Mouse (Mus musculus) embryonic facial prominence, embryonic 13.5 days (tissue): Measurements from ENCODE around the gene D430041D05Rik. TPM values are rescaled to one million over a fixed set of nuclear protein-coding genes. Genes with fewer than 3 reads are reported as not detected.
"Not testable (repeated sequence)": the region's sequence is repeated elsewhere in the genome, so short reads cannot be mapped to it uniquely, and the experiment has no call there.

ENCODE experiments used
- ATAC-seq: fragments of 200-750 bp; cut with Nextera tagmentation; 2 replicates; pipeline ENCODE4 v1.8.0; 2017; ENCODE audit warnings: low read depth; ENCODE audit not compliant: insufficient number of reproducible peaks, insufficient read depth, low FRiP score, low TSS enrichment
- H3K27ac ChIP-seq: fragments of 300-500 bp; sonication (generic); 2 replicates; pipeline ENCODE4 v1.5.1; 2015; ENCODE audit warnings: moderate library complexity, mild to moderate bottlenecking, inconsistent platforms
- H3K27me3 ChIP-seq: fragments of 300-500 bp; sonication (generic); 2 replicates; pipeline ENCODE4 v1.6.1; 2015; ENCODE audit warnings: mild to moderate bottlenecking, inconsistent platforms
- H3K36me3 ChIP-seq: fragments of 300-500 bp; sonication (generic); 2 replicates; pipeline ENCODE4 v1.6.1; 2015; ENCODE audit warnings: mild to moderate bottlenecking, inconsistent platforms
- H3K4me1 ChIP-seq: fragments of 300-500 bp; sonication (generic); 2 replicates; pipeline ENCODE4 v1.6.1; 2015; ENCODE audit warnings: inconsistent platforms
- H3K4me2 ChIP-seq: fragments of 300-500 bp; sonication (generic); 2 replicates; pipeline ENCODE4 v1.6.1; 2015; ENCODE audit warnings: moderate library complexity, mild to moderate bottlenecking, inconsistent platforms
- H3K4me3 ChIP-seq: fragments of 300-500 bp; sonication (generic); 2 replicates; pipeline ENCODE4 v1.5.1; 2015; ENCODE audit warnings: mild to moderate bottlenecking, inconsistent platforms
- H3K9ac ChIP-seq: fragments of 300-500 bp; sonication (generic); 2 replicates; pipeline ENCODE4 v1.6.1; 2015; ENCODE audit warnings: mild to moderate bottlenecking, inconsistent platforms
- H3K9me3 ChIP-seq: fragments of 300-500 bp; sonication (generic); 2 replicates; pipeline ENCODE4 v1.6.1; 2016; ENCODE audit warnings: inconsistent platforms
- WGBS: fragments of 180-500 bp; shearing (Covaris S2); methylation state at CpG from one replicate; pipeline ENCODE4 v1.1.7; 2015; ENCODE audit warnings: mixed read lengths; 5-methylcytosine and 5-hydroxymethylcytosine counted together
- microRNA counts: library from miRNA; unstranded; fragments of <30 nt; microRNA quantifications from one replicate; lab custom pipeline; 2016
- microRNA-seq: library from miRNA; unstranded; fragments of <30 nt; microRNA quantifications from one replicate; pipeline ENCODE4, GENCODE M21; 2016
- polyA plus RNA-seq: library from polyadenylated mRNA; unstranded; fragments of >200 nt; fragmentation: Nextera tagmentation; extraction: Ambion mirVana; gene quantifications from 2 replicates; pipeline ENCODE4 v1.2.1, GENCODE M21; 2015

Gene D430041D05Rik
- polyA plus RNA-seq, 1 experiment from 2014 or later: 0.80 TPM

- no peaks in the 10 kb centered on the region for H3K36me3 ChIP-seq
- H3K9ac ChIP-seq: no peak overlapping the region
- H3K4me2 ChIP-seq: no peak overlapping the region
- no peak for ATAC-seq
- no peak overlapping the region for H3K4me3 ChIP-seq
- no peak overlapping the region for H3K27ac ChIP-seq
- 86% methylated on average over 2 of the region's 2 CpGs for WGBS
- H3K27me3 ChIP-seq: no peaks in the 10 kb centered on the region
- peaks cover 20% of the 10 kb centered on the region for H3K4me1 ChIP-seq
- H3K9me3 ChIP-seq: no peaks in the 10 kb centered on the region
Measured at GRCm38 (mm10) chr2:104099231-104099585, 311.6 kb downstream of the D430041D05Rik start.

GRCm38 (mm10) chr2:104098529-104099230 is 312.1 kb downstream of the D430041D05Rik start:
- Histone ChIP-seq H3K9me3 (no peaks in the 10 kb centered on the region), H3K27me3 (no peaks in the 10 kb centered on the region), H3K4me1 (peaks cover 20% of the 10 kb centered on the region), H3K4me2 (no peak overlapping the region), H3K27ac (no peak overlapping the region; the same call in 1 of the 2 replicates), H3K4me3 (no peak overlapping the region), H3K36me3 (no peaks in the 10 kb centered on the region), H3K9ac (no peak overlapping the region)
- WGBS: 27% methylated on average over 3 of the region's 3 CpGs
- no peak for ATAC-seq

- H3K27me3 ChIP-seq, H3K36me3 ChIP-seq, H3K9ac ChIP-seq, H3K9me3 ChIP-seq, H3K27ac ChIP-seq, ATAC-seq, H3K4me2 ChIP-seq, H3K4me3 ChIP-seq: not testable (repeated sequence)
- H3K4me1 ChIP-seq: peaks cover 15% of the 10 kb centered on the region
- WGBS: 97% methylated on average over 4 of the region's 4 CpGs
Measured at GRCm38 (mm10) chr2:104097396-104097795, 313.4 kb downstream of the D430041D05Rik start.

GRCm38 (mm10) chr2:104096796-104097195 is 314.0 kb downstream of the D430041D05Rik start:
- H3K4me3 ChIP-seq, H3K9ac ChIP-seq, H3K36me3 ChIP-seq, H3K9me3 ChIP-seq, H3K27ac ChIP-seq, H3K27me3 ChIP-seq, ATAC-seq: not testable (repeated sequence)
- Histone ChIP-seq H3K4me1 (peaks cover 15% of the 10 kb centered on the region), H3K4me2 (peak overlapping the region; percentile 74; the same call in 1 of the 2 replicates)
- 54% methylated on average over 1 of the region's 1 CpGs for WGBS

- H3K4me3 ChIP-seq: peak overlapping the region; percentile 53
- H3K36me3 ChIP-seq: no peaks in the 10 kb centered on the region
- peaks cover 15% of the 10 kb centered on the region for H3K4me1 ChIP-seq
- 33% methylated on average over 10 of the region's 10 CpGs for WGBS
- H3K27ac ChIP-seq: peak overlapping the region; percentile 71
- no peaks in the 10 kb centered on the region for H3K27me3 ChIP-seq
- ATAC-seq: no peak
- H3K9me3 ChIP-seq: no peaks in the 10 kb centered on the region
- H3K9ac ChIP-seq: peak overlapping the region; percentile 74
- peak overlapping the region; percentile 74 for H3K4me2 ChIP-seq
Measured at GRCm38 (mm10) chr2:104096256-104096655, 314.6 kb downstream of the D430041D05Rik start.

GRCm38 (mm10) chr2:104095741-104096213 is 315.0 kb downstream of the D430041D05Rik start, which contains the start of gene Cd59a:
TSS of gene Cd59a (plus strand) at chr2:104095801.
- no peaks in the 10 kb centered on the region for H3K9me3 ChIP-seq
- 2% methylated on average over 15 of the region's 15 CpGs for WGBS
- H3K27ac ChIP-seq: peak within 1 kb of the TSS; percentile 71
- H3K4me2 ChIP-seq: peak within 1 kb of the TSS; percentile 74
- peaks cover 15% of the 10 kb centered on the region for H3K4me1 ChIP-seq
- H3K9ac ChIP-seq: peak within 1 kb of the TSS; percentile 74
- peak within 1 kb of the TSS; percentile 53 for H3K4me3 ChIP-seq
- no peaks in the 10 kb centered on the region for H3K27me3 ChIP-seq
- no peaks in the 10 kb centered on the region for H3K36me3 ChIP-seq
- ATAC-seq: peak; percentile 85

GRCm38 (mm10) chr2:104093305-104093704 is 317.5 kb downstream of the D430041D05Rik start:
- Histone ChIP-seq H3K27me3 (no peaks in the 10 kb centered on the region), H3K4me3 (no peak overlapping the region), H3K4me2 (no peak overlapping the region), H3K27ac (no peak overlapping the region), H3K9me3 (no peaks in the 10 kb centered on the region), H3K9ac (no peak overlapping the region), H3K4me1 (peaks cover 8% of the 10 kb centered on the region; the same call in 1 of the 2 replicates), H3K36me3 (no peaks in the 10 kb centered on the region)
- 82% methylated on average over 2 of the region's 2 CpGs for WGBS
- no peak for ATAC-seq

MicroRNA genes within 50 kb of the gene (microRNA counts, 519-probe panel; counts per million panel counts)
- 236 counts per million, percentile 44 among the panel's probes with 10 or more counts for microRNA mmu-miR-1902 (lab: Ali Mortazavi, UCI)

Small RNAs within 50 kb of the gene (microRNA-seq; reads per million reads assigned to microRNA genes)
- not detected for gene Mir1902

Other genes starting within 250 kb of the D430041D05Rik start
- gene Hipk3, start 83.4 kb upstream of the D430041D05Rik start, polyA plus RNA-seq: 12.8 and 14.9 TPM in 2 replicates
- 88.2 and 94.8 TPM in 2 replicates for gene Cstf3, start 179.5 kb upstream of the D430041D05Rik start, polyA plus RNA-seq